Mouse (Mus musculus) urinary bladder, postnatal 25 days (tissue): ENCODE measurements around the gene Mrgprh.
"Not testable (repeated sequence)": the region's sequence is repeated elsewhere in the genome, so short reads cannot be mapped to it uniquely, and the experiment has no call there.

ENCODE experiments used
- DNase-seq: peaks from one replicate; pipeline ENCODE4 v3.0.0; 2022; ENCODE audit warnings: low spot score

The Mrgprh gene

DNA sequence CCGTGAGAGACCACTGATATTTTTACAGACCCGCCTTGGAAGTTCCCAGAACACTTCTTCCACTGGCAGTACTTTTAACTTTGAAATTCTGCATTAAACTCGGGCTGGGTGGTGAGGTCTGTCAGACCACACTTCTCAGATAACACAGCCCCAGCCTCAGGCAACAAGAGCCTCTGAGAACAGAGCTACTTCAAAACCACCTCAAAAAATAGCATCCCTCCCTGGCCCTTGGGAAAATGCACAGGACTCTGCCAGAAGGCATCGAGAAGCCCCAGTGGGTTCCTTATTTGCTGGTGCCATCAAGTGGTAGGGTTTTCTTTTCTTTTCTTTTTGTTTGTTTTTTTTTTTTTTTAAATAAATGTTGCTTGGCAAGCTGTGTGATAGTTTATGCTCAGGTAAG, 7.2 kb upstream of the Mrgprh start:
- DNase-seq = no peak

DNA sequence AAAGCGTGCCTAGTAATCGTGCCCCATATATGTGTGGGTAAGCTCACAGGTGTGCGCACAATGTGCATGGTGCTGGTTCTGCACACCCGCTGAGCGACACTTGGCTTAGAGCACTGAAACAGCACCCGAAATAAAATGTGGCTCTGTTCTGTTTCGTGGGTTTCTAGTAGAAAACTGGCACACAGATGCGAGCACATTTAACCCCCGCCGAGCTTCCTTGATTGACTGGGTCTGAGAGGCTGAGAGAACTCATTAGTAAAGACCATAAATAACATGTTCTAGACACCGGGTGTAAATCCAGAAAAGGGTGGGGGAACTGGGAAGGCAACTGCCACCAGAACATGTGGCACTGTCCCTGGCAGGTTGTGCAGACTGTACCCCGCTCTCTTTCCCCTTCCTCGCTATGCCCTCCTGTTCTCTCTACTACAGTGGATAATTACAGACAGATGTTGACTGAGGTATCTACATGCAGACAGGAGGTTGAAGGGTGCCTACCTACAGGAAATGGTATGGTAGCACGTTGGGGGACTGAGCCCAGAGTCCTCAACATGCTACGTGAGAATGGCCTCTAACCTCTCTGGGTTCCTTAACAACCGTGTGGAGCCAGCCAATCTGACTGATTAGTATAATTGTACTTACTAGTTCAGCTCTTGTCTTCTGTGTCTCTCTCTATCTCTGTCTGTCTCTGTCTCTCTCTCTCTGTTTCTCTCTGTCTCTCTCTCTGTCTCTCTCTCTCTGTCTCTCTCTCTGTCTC, 3.4 kb upstream of the Mrgprh start:
- no peak for DNase-seq

DNA sequence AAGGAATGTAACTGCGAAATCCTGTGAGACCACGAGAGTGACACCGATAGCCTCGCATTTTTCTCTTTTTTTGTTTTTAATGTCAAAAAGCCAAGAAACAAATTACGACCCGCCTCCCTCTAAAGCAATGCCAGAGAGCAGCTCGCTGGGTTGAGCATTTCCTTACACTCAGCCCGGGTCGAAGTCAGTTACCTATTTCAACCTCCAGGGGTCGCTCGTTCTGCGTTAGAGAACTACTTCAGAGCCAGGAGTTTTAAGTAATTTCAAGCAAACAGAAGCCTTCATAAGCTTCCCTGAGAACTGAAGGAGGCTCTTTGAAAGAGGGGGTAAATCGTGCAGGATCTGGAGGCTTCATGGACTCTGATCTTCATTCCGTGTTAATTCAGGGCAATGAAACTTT, 4.3 kb downstream of the Mrgprh start:
- DNase-seq = peak; percentile 76

DNA sequence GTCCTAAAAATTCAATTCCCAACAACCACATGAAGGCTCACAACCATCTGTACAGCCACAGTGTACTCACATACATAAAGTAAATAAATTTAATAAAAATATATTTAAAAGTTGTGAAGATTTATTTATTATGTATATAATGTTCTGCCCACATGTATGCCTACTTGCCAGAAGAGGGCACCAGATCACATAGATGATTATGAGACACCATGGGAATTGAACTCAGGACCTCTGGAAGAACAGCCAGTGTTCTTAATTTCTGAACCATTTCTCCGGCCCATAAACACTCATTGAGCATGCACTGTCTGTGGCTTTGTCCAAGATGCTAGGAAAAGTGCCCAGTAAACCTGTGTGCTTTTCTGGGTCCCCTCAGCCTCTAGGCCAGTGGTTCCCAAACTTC, 5.4 kb downstream of the Mrgprh start:
- no peak for DNase-seq

- DNase-seq = no peak
Observed at GRCm38 (mm10) chr17:12886620-12887019, 10.8 kb downstream of the Mrgprh start.

DNA sequence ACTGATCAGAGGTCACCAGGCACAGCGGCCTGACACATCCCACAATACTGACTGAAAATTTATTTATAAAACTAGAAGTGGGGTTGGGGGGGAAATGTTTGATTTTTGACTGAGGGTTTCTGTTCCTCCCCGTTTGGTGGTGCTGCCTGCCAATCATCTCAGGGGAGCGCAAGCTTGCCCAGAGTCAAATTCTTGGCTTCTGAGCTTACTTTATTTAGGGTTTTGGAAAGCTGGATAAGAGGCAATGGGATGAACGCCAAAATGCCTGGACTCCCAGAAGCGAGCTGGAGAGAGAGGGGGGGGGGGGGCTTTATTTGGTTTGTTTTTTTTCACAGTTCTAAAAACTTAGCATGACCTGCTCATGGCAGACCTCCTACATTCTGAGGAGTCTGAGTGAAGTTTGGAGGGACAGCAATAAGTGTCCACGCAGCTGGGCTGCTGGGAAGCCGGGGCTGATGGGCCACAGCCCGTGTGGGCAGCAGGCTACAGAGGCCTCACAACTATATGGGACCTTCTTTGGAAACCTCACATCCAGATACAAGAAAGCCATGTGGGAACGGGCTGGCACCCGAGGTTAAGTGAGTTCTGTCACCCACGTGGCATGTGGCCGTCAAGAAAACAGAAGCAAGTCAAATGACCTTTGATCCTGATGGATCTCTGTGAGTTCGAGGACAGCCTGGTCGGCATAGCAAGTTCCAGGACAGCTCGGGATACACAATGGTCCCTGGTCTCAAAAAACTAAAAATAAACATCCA, 11.4 kb downstream of the Mrgprh start:
- no peak for DNase-seq

DNA sequence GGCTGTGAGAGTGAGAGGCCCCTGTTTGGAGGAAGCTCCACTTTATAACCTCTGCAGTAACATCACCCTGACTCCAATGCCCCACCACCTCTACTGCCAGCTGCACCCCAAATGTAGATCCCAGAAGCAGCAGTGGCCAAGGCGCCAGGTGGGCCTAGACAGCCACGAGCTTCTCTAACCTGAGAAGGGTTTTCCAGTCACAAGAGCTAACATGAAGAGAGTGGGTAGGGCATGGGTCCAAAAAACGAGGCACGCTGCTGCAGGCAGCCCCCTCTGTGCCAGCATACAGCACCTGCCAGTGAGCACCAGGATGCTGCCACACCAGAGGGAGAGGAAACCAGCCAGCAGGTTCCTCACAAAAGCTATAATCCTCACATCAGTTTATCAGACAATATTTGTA, 15.2 kb downstream of the Mrgprh start:
- DNase-seq = no peak

DNA sequence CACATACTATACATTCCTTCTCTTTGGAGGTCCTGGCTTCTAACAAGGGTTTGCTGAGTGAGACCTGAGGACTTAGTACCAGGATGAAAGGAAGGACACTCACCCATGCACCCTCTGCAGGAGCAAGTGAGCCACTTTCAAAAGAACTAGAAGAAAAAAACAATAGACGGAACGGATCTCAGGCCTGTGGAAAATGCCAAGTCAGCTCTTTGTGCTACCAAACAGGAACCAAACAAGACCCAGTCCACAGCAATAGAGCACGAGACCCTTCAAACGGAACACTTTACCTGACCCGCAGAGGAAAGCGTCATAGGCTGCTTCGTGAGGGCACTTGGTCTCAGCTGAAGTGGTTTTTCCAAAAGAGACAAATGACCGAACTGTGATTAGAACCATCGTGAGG, 16.2 kb downstream of the Mrgprh start:
- DNase-seq = no peak

DNA sequence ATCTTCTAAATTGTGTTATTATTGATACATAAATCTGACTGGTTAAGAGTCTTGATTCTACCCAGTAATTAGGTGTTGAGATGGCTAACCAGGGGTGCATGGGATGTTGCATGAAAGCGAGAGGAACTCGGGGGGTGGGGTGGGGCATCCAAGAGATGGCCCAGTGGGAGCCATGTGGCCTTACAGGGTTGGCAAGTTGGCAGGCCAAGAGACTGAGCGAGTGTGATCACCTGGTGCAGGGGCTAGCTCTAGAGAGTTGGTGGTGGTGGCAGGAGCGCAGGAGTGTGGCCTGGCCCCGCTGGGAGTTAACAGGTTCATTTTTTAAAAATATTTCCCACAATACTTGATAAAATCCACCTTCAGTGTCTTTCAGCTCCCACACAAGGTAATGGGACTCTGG, 21.8 kb downstream of the Mrgprh start:
- no peak for DNase-seq

DNA sequence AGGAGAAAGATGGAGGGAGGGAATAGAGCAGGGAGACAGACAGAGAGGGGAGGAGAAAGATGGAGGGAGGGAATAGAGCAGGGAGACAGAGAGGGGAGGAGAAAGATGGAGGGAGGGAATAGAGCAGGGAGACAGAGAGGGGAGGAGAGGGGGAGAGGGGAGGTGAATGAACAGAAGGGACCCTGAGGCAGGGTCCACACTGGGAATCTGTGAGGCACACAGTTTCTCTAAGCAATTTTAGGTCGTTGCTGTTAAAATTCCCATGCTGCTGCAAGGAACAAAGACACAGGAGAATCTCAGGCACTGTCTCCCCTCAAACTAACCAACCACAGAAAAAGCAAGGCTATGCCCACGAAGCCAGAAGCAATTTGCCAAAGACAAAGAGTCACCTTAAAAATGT, 22.8 kb downstream of the Mrgprh start:
- not testable (repeated sequence) for DNase-seq

DNA sequence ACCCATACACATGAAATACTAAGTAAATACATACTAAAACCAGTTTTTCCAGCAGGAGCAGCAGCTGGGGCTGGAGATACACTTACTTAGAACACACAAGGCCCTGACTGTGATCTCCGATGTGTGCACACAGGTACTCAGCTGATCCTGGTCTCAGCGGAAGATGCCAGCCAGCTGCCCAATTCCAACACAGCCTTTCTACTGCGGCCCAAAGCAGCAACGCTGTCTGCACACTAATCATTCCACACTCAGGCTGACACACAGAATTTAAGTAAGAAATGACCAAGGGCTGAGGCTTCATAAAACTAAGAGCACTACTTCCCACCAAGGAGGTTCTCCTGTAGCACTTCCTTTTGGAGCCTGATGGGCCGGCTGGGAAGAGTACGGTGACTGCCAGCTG, 26.5 kb downstream of the Mrgprh start:
- no peak for DNase-seq

- no peak for DNase-seq
Observed at GRCm38 (mm10) chr17:12903372-12904333, 27.8 kb downstream of the Mrgprh start.

DNA sequence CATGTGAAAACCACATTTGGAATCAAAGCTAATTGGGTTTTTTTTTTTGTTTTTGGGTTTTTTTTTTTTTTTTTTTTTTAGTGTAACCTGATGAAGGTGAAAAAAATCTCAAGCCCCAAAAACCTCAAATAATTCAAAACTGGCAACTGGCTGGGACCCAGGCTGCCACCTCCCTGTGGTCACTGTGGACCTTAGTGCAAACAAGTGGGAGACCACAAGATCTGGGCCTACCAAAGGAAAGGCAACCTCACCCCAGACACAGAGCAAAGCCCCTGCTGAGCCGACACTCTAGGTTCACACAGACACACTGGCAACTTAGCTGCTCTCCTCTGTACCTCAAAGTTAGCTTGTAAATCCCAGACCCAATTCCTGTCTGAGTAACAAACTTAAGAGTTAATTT, 28.5 kb downstream of the Mrgprh start:
- no peak for DNase-seq

DNA sequence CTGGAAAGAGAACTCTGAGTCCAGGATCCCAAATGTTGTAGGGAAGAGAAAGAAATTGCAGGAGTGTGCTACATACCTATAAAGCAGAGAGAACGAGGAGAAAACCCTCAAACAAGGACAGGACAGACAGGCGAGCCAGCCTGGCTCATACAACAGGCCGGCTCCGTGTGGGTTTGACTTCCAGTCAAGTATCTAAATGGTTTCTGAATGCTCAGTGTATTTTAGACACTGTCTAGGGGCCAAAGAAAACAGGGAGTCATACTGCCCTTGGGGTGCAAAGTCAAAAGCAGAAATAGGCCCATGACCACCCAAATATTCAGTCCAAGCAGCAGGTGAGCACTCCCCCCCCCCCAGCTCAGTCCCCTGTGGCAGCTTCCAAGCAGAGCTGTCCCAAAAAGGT, 30.0 kb downstream of the Mrgprh start:
- no peak for DNase-seq

DNA sequence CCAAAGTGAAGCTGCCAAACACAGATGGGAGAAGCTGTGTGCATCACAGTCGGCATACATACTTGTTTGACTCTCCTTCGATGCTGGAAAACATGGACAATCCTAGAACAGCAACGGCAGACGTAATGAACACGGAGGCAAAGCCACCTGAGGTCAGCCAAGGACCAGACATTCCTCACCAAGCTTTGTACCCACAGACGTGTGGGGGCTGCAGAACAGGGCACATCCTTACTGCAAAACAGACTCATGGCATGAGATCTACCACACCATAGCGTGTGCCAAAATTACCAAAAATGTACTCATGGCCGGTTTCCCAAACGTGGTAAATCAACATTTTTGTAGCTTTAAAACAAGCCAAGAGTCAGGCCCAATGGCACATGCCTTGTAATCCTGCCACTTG, 30.6 kb downstream of the Mrgprh start:
- no peak for DNase-seq

DNA sequence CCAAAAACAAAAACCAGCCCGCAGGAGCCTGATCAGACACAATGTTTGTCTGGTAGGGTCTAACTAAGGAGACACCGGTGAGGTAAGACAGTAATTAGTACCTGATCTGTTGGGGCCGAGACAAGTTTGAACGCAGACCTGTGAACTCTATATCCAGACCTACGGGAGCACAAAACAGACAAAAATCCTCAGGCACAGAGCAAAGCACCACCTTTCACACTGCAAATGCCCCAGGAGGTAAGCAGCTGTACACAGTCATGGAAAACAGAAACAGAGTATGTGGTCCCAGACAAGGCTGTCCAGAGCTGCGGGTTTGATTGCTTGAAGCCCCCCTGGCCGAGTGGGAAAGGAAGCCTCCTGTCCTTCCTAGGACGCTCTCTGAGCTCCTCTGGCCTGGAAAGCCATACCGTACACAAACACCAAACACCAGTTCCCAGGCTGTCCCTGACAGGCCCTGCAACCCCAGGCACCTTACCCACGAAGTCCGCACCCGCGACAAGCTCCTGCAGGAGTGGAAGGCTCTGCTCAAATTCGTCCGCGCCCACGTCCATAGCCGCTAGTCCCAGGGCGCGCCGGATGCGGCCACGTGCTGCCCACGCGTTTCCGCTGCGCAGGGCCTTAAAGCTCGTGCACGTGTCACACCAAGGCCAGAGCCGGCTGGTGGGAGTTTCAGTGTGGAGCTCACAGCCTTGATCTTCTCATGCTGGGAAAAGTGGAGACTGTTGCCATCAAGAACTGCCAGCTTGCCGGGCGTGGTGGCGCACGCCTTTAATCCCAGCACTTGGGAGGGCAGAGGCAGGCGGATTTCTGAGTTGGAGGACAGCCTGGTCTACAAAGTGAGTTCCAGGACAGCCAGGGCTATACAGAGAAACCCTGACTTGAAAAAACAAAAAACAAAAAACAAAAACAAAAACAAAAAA, 33.8 kb downstream of the Mrgprh start, which contains the start of gene Pnldc1:
TSS of gene Pnldc1 (minus strand) at position 870 of the 920 bp plus-strand sequence.
- DNase-seq = no peak

DNA sequence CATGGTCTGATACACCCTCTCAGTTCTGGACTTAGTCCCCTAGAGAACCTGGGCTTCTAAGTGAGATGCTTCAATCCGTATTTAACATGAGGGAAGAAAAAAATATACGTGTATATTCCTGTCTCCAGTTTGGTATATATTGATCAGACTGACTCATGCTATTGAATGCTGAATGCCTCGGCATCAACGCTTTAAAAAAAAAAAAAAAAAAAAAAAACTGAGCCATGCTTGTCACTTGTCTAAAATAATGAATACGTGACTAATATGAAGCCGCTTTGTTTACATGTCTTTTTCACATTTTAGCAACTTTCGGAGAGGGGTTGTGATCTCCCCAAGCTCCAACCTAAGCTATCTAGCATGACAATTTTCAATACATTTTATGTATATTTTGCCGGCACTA, 34.6 kb downstream of the Mrgprh start:
- DNase-seq = no peak

GRCm38 (mm10) chr17:12915488-12915880, 39.6 kb downstream of the Mrgprh start, which contains the start of gene Tcp1:
TSS of gene Tcp1 (plus strand) at chr17:12915701.
- DNase-seq = peak; percentile 18

DNA sequence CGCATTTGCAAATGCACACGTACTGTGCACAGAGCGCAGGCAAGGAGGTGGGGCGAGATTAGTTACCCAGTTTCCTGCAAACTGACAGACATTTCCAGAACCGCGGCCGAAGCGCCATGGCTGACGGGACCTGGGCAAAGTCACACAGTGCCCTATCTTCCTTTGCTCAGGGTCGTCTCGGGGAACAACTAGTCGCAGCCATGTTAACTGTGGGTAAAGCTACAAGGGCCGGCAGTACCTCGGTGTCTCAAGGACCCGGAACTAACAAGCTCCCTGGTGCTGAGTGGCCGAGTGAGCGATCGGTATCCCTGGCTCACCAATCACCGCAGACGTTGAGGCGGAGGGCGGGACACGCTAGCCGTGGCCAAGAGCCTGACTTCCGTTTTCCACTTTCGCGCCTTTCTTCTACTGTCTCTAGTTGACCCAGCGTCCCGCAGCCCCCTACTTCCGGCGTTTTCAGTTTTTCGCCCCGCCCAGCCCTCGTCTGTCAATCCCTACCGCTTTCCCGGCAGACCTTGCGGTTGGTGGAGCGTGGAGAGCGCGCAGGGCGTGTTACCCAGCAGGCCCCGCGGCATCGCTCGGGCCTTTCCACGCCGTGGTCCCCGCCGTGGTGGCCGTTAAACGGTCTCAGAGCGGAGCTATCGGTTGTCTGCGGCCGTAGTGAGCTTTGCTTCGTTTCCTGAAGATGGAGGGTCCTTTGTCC, 40.2 kb downstream of the Mrgprh start, which contains the start of gene Mrpl18:
TSS of gene Mrpl18 (minus strand) at position 465 of the 703 bp plus-strand sequence.
- peak; percentile 92 for DNase-seq

- peak; percentile 53 for DNase-seq
Observed at GRCm38 (mm10) chr17:12916588-12917380, 41.0 kb downstream of the Mrgprh start.
